Mouse (Mus musculus) liver, adult 2 months (tissue): ENCODE measurements at regions not wholly inside any gene's neighbourhood (a gene's known extent, or its start where the extent isn't known, plus 50 kb on each side); places are given as distances from the start of the nearest gene placed in this dataset.

ENCODE experiments used
- CTCF ChIP-seq: fragments of 200-500 bp; IDR thresholded peaks from 2 replicates; pipeline ENCODE4 v1.5.1; 2011; ENCODE audit warnings: low read depth, low read length, control low read depth
- POLR2A ChIP-seq: fragments of 200-500 bp; IDR thresholded peaks from 2 replicates; pipeline ENCODE4 v1.6.1; 2011; ENCODE audit warnings: low read length, control low read depth; ENCODE audit not compliant: insufficient read depth; ENCODE audit errors: extremely low read depth

GRCm38 (mm10) chr13:107419363-107420155 lies 397.6 kb upstream of the Kif2a start:
- TF ChIP-seq POLR2A (no peak), CTCF (no peak)
